Mouse (Mus musculus): Measurements from ENCODE around the gene Ccdc54. TPM values are rescaled to one million over a fixed set of nuclear protein-coding genes. Genes with fewer than 3 reads are reported as not detected.

The Ccdc54 gene
- total RNA-seq (2023), result not detected

DNA sequence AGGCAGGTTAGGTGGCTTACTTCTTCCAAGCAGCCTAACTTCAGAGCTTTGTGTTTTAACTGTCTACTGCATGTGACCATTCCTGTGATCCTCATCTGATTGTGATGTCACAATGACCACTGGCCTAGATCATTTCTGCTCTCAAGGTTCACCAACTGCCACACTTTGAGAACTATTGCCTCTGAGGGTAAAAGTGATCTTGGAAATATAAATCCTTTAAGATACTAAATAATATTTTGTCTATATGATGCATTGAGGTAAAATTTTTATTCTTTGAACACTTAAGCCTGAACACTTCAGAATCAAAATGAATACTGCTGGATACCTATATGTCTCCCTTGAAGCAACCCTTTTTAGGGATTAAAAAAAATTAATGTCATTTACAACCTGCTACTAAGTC, at the start of gene Ccdc54:
Gene Ccdc54 (minus strand): TSS at position 101 of the 400 bp plus-strand sequence.

Other genes with a start within 250 kb of the Ccdc54 start
- gene Bbx, start 158.8 kb downstream of the Ccdc54 start, total RNA-seq (2023), result 47.0 TPM

Data from CD4-positive naive resting alpha-beta T cell, adult 57 days (primary cell).